28 mouse cellular contexts compared by ENCODE assay signal in the genomic region with DNA sequence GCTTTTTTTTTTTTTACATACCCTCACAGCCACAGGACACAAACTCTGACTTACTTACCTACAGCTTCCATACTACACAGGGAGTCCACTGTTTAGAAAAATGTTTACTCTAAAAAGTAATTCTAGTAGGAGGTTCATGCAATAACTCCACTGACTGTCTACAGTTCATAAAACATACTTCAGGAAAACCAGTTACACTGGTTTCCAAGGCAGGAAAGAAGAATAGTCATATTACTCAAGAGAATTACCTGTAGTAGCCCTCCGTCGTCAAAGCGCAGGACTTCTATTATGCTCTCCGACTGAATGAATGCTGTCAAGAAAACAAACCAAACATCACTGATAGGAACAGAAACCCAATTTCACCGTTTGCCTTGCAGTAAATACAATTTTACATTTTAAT. TPM values are rescaled to one million over a fixed set of nuclear protein-coding genes. Genes with fewer than 3 reads are reported as not detected.
DNase-seq lines count a peak whose midpoint lies in the region; ATAC-seq and TF ChIP-seq lines count a peak whose summit lies in the region.
"Had no signal": no experiment of that assay in that cellular context is flagged by ENCODE, and none has a peak within 500 bp of the region (broad histone marks: within the 10 kb centered on the region; RNA-seq: fewer than 3 reads in every experiment).

No protein-coding gene starts in this region.

- H3K4me2 ChIP-seq in embryonic facial prominence, embryonic 13.5 days: no peak overlapping the region
- H3K4me2 ChIP-seq in lung, postnatal 0 days (replicated peaks; ENCODE audit: low read depth, low read length): no peak overlapping the region
- H3K4me2 ChIP-seq in stomach, embryonic 14.5 days (replicated peaks; ENCODE audit: low read depth, low read length): no peak overlapping the region
- H3K4me2 ChIP-seq: forebrain, embryonic 15.5 days; hindbrain, embryonic 15.5 days; limb, embryonic 15.5 days; liver, embryonic 13.5 days; midbrain, embryonic 12.5 days; neural tube, embryonic 13.5 days had no signal

- no peak for TF ChIP-seq EP300 in lung, postnatal 0 days (IDR thresholded peaks at IDR 0.05)

- 0 out of 2 replicates have a peak overlapping the region, but pooled peaks have one; percentile 8 for H3K27ac ChIP-seq in embryonic facial prominence, embryonic 13.5 days
- H3K27ac ChIP-seq in embryonic facial prominence, embryonic 10.5 days (replicated peaks): no peak overlapping the region
- H3K27ac ChIP-seq in lung, postnatal 0 days (ENCODE audit: low read length): no peak overlapping the region
- H3K27ac ChIP-seq in stomach, embryonic 14.5 days (ENCODE audit: low read length): peak overlapping the region; percentile 48; the same call in 1 of the 2 replicates
- H3K27ac ChIP-seq: forebrain, embryonic 10.5 days; forebrain, embryonic 15.5 days; hindbrain, embryonic 10.5 days; hindbrain, embryonic 15.5 days; limb, embryonic 10.5 days; limb, embryonic 15.5 days; liver, embryonic 13.5 days; midbrain, embryonic 12.5 days; neural tube, embryonic 13.5 days had no signal

- no peaks in the 10 kb centered on the region for H3K27me3 ChIP-seq in embryonic facial prominence, embryonic 13.5 days
- no peaks in the 10 kb centered on the region for H3K27me3 ChIP-seq in embryonic facial prominence, embryonic 10.5 days (replicated peaks; ENCODE audit: low read depth, poor library complexity, severe bottlenecking)
- no peaks in the 10 kb centered on the region for H3K27me3 ChIP-seq in lung, postnatal 0 days (replicated peaks; ENCODE audit: insufficient read depth, low read length)
- no peaks in the 10 kb centered on the region for H3K27me3 ChIP-seq in stomach, embryonic 14.5 days (ENCODE audit: control insufficient read depth, insufficient read depth, low read length)
- H3K27me3 ChIP-seq: CH12.LX; forebrain, embryonic 15.5 days; hindbrain, embryonic 15.5 days; limb, embryonic 15.5 days; liver, embryonic 13.5 days; megakaryocyte, embryonic 14.5 days; midbrain, embryonic 12.5 days; neural tube, embryonic 13.5 days had no signal

- no peaks in the 10 kb centered on the region for H3K9me3 ChIP-seq in embryonic facial prominence, embryonic 13.5 days
- no peaks in the 10 kb centered on the region for H3K9me3 ChIP-seq in embryonic facial prominence, embryonic 10.5 days
- H3K9me3 ChIP-seq in lung, postnatal 0 days (ENCODE audit: low read length): no peaks in the 10 kb centered on the region
- H3K9me3 ChIP-seq in stomach, embryonic 14.5 days (ENCODE audit: control insufficient read depth, low read depth, low read length): no peaks in the 10 kb centered on the region
- H3K9me3 ChIP-seq: forebrain, embryonic 10.5 days; forebrain, embryonic 15.5 days; hindbrain, embryonic 10.5 days; hindbrain, embryonic 15.5 days; limb, embryonic 10.5 days; limb, embryonic 15.5 days; liver, embryonic 13.5 days; megakaryocyte, embryonic 14.5 days; midbrain, embryonic 12.5 days; neural tube, embryonic 13.5 days had no signal

- no peak for TF ChIP-seq CTCF in lung, postnatal 0 days (IDR thresholded peaks at IDR 0.05)

- H3K4me3 ChIP-seq in embryonic facial prominence, embryonic 13.5 days: no peak overlapping the region
- H3K4me3 ChIP-seq in embryonic facial prominence, embryonic 10.5 days: no peak overlapping the region
- no peak overlapping the region for H3K4me3 ChIP-seq in lung, postnatal 0 days (ENCODE audit: low read depth, low read length)
- H3K4me3 ChIP-seq in stomach, embryonic 14.5 days (ENCODE audit: low read depth, low read length): no peak overlapping the region
- H3K4me3 ChIP-seq: forebrain, embryonic 10.5 days; forebrain, embryonic 15.5 days; hindbrain, embryonic 10.5 days; hindbrain, embryonic 15.5 days; limb, embryonic 10.5 days; limb, embryonic 15.5 days; liver, embryonic 13.5 days; megakaryocyte, embryonic 14.5 days; midbrain, embryonic 12.5 days; neural tube, embryonic 13.5 days had no signal

- WGBS in embryonic facial prominence, embryonic 13.5 days: 84% methylated on average over 5 of the region's 5 CpGs
- 85% methylated on average over 5 of the region's 5 CpGs for WGBS in embryonic facial prominence, embryonic 10.5 days
- 54% methylated on average over 5 of the region's 5 CpGs for WGBS in lung, postnatal 0 days
- WGBS in stomach, embryonic 14.5 days: 70% methylated on average over 5 of the region's 5 CpGs

- H3K9ac ChIP-seq in embryonic facial prominence, embryonic 13.5 days: no peak overlapping the region
- no peak overlapping the region for H3K9ac ChIP-seq in lung, postnatal 0 days (replicated peaks; ENCODE audit: low read depth)
- no peak overlapping the region for H3K9ac ChIP-seq in stomach, embryonic 14.5 days (replicated peaks; ENCODE audit: low read depth, low read length)
- H3K9ac ChIP-seq: forebrain, embryonic 15.5 days; hindbrain, embryonic 15.5 days; limb, embryonic 15.5 days; liver, embryonic 13.5 days; midbrain, embryonic 12.5 days; neural tube, embryonic 13.5 days had no signal

- peaks cover 24% of the 10 kb centered on the region for H3K4me1 ChIP-seq in embryonic facial prominence, embryonic 13.5 days
- H3K4me1 ChIP-seq in embryonic facial prominence, embryonic 10.5 days: peaks cover 15% of the 10 kb centered on the region
- peaks cover 10% of the 10 kb centered on the region; the same call in 1 of the 2 replicates for H3K4me1 ChIP-seq in lung, postnatal 0 days (ENCODE audit: insufficient read depth, low read depth, low read length)
- peaks cover 12% of the 10 kb centered on the region for H3K4me1 ChIP-seq in stomach, embryonic 14.5 days (ENCODE audit: control insufficient read depth, insufficient read depth, low read length)

- ATAC-seq in embryonic facial prominence, embryonic 13.5 days (ENCODE audit: insufficient number of reproducible peaks, insufficient read depth, low FRiP score, low TSS enrichment, low read depth): no peak
- peak; percentile 38 for ATAC-seq in lung, postnatal 0 days
- no peak for ATAC-seq in stomach, embryonic 14.5 days (ENCODE audit: insufficient number of reproducible peaks, insufficient read depth, low FRiP score, low read depth)
- ATAC-seq in granulocyte monocyte progenitor cell, adult 5-6 weeks (replicated peaks; ENCODE audit: poor library complexity, severe bottlenecking): no peak
- ATAC-seq: activated CD4-positive, CD25-positive, alpha-beta regulatory T cell, adult 4 months; forebrain, embryonic 15.5 days; inflammation-experienced regulatory T-cells, adult 6 months had no signal

- peaks cover 21% of the 10 kb centered on the region for H3K36me3 ChIP-seq in embryonic facial prominence, embryonic 13.5 days
- peaks cover 25% of the 10 kb centered on the region for H3K36me3 ChIP-seq in embryonic facial prominence, embryonic 10.5 days (replicated peaks)
- H3K36me3 ChIP-seq in lung, postnatal 0 days (ENCODE audit: insufficient read depth, low read length): no peaks in the 10 kb centered on the region
- H3K36me3 ChIP-seq in stomach, embryonic 14.5 days (ENCODE audit: control insufficient read depth, insufficient read depth, low read length): peaks cover 9% of the 10 kb centered on the region; the same call in 1 of the 2 replicates
- H3K36me3 ChIP-seq: hindbrain, embryonic 15.5 days had no signal

- DNase-seq in embryonic facial prominence, embryonic 10.5 days (ENCODE audit: low spot score): no peak
- DNase-seq in lung, postnatal 0 days (ENCODE audit: low spot score): peak; percentile 68
- no peak for DNase-seq in lung, postnatal 10 days
- no peak for DNase-seq in left cerebral cortex, adult 18-20 months (ENCODE audit: low spot score in 2 of 2)
- no peak for DNase-seq in retina, embryonic 14.5 days (ENCODE audit: low spot score)
- DNase-seq: adrenal gland, adult 2 months; cerebellum, adult 2 months; cerebellum, postnatal 14 days; heart, postnatal 14 days; kidney, postnatal 25 days; liver, embryonic 13.5 days; thymus, adult 18-20 months; thymus, postnatal 36 days had no signal

RNA-seq across cellular contexts. Expression of gene Tmem131, which starts 54.5 kb away (rescaled TPM):
- 15.8 and 17.8 TPM in 2 replicates for polyA plus RNA-seq in embryonic facial prominence, embryonic 13.5 days (2015; fragmentation: Nextera tagmentation; extraction: Ambion mirVana)
- 14.0 and 14.4 TPM in 2 replicates for polyA plus RNA-seq in embryonic facial prominence, embryonic 10.5 days (2016; fragmentation: Nextera tagmentation; extraction: Ambion mirVana)
- 5.9 and 6.0 TPM in 2 replicates for polyA plus RNA-seq in lung, postnatal 0 days (2015; fragmentation: Nextera tagmentation; extraction: Ambion mirVana)
- polyA plus RNA-seq in stomach, embryonic 14.5 days (2014; fragmentation: Nextera tagmentation; extraction: Ambion mirVana): 28.2 and 31.3 TPM in 2 replicates
- 30.8 and 35.4 TPM in 2 replicates for total RNA-seq in granulocyte monocyte progenitor cell, adult 5-6 weeks (2014; fragmentation: Nextera tagmentation)
- 12.9 and 13.4 TPM in 2 replicates for total RNA-seq in granulocyte monocyte progenitor cell, adult 5-6 weeks (2017)
- total RNA-seq in left cerebral cortex, adult 18-20 months (2021): 10 to 100 TPM; 51.7 to 55.0 TPM

Comparison
In these comparisons a context has a peak if more than half of its experiments do, and no peak if none do; other contexts are left out.
1. H3K27ac ChIP-seq: peak in embryonic facial prominence, embryonic 13.5 days (single experiment) and stomach, embryonic 14.5 days (single experiment); none in embryonic facial prominence, embryonic 10.5 days (single experiment) and lung, postnatal 0 days (single experiment).